Mouse (Mus musculus) large intestine, adult 2 months (tissue): ENCODE results near the gene Pafah1b3. TPM values are rescaled to one million over a fixed set of nuclear protein-coding genes. Genes with fewer than 3 reads are reported as not detected.

Experiments
- DNase-seq: peaks from one replicate; pipeline ENCODE4 v3.0.0-alpha.2; 2012; ENCODE audit warnings: low read depth, low spot score
- WGBS: fragments of 180-500 bp; shearing (Covaris S2); methylation state at CpG from one replicate; pipeline ENCODE4 v1.1.7; 2018; 5-methylcytosine and 5-hydroxymethylcytosine counted together
- polyA plus RNA-seq: library from polyadenylated mRNA; depleted of rRNA; stranded (reverse); fragments of >200 nt; gene quantifications from 2 replicates; pipeline ENCODE4 v1.2.3, GENCODE M21; 2012; rRNA removed

The Pafah1b3 gene
- polyA plus RNA-seq, 1 experiment, result 173 TPM

- DNase-seq, result no peak
- WGBS, result 11% methylated on average over 18 of the region's 18 CpGs
Measured at GRCm38 (mm10) chr7:25248018-25248647, 49.7 kb downstream of the Pafah1b3 start.

DNA sequence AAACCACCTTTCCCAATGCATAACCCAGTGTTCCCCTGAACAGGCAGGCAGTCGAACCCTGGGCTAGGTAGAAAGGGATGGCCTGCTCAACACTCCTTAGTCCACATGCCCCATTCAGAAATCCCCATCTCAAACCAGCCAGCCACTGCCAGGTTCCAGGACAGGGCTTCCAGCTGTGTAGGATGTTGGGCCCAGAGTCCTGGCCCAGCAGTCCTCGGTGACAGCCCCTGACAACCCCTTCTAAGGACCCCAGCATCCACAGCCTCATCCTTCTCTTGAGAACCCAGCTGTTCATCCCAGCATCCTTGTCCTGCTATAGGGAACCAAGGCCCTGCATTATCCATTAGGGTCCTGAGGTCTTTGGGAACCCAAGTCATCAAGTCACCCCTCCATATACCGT is 50.3 kb downstream of the Pafah1b3 start:
- no peak for DNase-seq
- 21% methylated on average over 3 of the region's 3 CpGs for WGBS

GRCm38 (mm10) chr7:25246759-25247137 is 51.0 kb downstream of the Pafah1b3 start:
- 22% methylated on average over 4 of the region's 4 CpGs for WGBS
- no peak for DNase-seq

GRCm38 (mm10) chr7:25246079-25246758 is 51.6 kb downstream of the Pafah1b3 start:
- 40% methylated on average over 20 of the region's 20 CpGs for WGBS

More at GRCm38 (mm10) chr7:25246079-25246758, 51.6 kb downstream of the Pafah1b3 start:
- no peak for DNase-seq

Other genes starting within 250 kb of the Pafah1b3 start
- gene Grik5, start 225.6 kb downstream of the Pafah1b3 start, polyA plus RNA-seq, result 6.4 and 8.7 TPM in 2 replicates
- gene Zfp574, start 225.4 kb downstream of the Pafah1b3 start, polyA plus RNA-seq, result 16.8 and 20.6 TPM in 2 replicates
- gene Pou2f2, start 118.3 kb downstream of the Pafah1b3 start, polyA plus RNA-seq, result 2.6 and 3.9 TPM in 2 replicates
- gene Dedd2, start 77.4 kb downstream of the Pafah1b3 start, polyA plus RNA-seq, result 52.6 and 66.0 TPM in 2 replicates
- gene Zfp526, start 76.6 kb downstream of the Pafah1b3 start, polyA plus RNA-seq, result 4.2 and 7.1 TPM in 2 replicates
- gene Gsk3a, start 60.1 kb downstream of the Pafah1b3 start, polyA plus RNA-seq, result 95.8 and 123 TPM in 2 replicates
- 15.3 and 19.4 TPM in 2 replicates for gene Erf, start 47.2 kb downstream of the Pafah1b3 start, polyA plus RNA-seq
- gene Cic, start 30.3 kb downstream of the Pafah1b3 start, polyA plus RNA-seq, result 44.3 and 45.6 TPM in 2 replicates
- not detected in 2 replicates for gene Prr19, start 3.4 kb upstream of the Pafah1b3 start, polyA plus RNA-seq
- 0.19 and 0.21 TPM in 2 replicates for gene Tmem145, start 8.1 kb upstream of the Pafah1b3 start, polyA plus RNA-seq
- 11.6 and 14.3 TPM in 2 replicates for gene Megf8, start 19.2 kb upstream of the Pafah1b3 start, polyA plus RNA-seq
- gene Cnfn, start 71.7 kb upstream of the Pafah1b3 start, polyA plus RNA-seq, result not detected in 2 replicates
- 46.9 and 90.5 TPM in 2 replicates for gene Lipe, start 100.7 kb upstream of the Pafah1b3 start, polyA plus RNA-seq
- gene Cxcl17, start 114.9 kb upstream of the Pafah1b3 start, polyA plus RNA-seq, result 0.20 TPM in 1 of 2 replicates, not detected in the other
- gene Ceacam1, start 179.6 kb upstream of the Pafah1b3 start, polyA plus RNA-seq, result 658 and 768 TPM in 2 replicates
- gene Ceacam2, start 241.9 kb upstream of the Pafah1b3 start, polyA plus RNA-seq, result 1.2 and 1.3 TPM in 2 replicates